Mouse (Mus musculus): Measurements from ENCODE around the gene Mast2. TPM values are rescaled to one million over a fixed set of nuclear protein-coding genes. Genes with fewer than 3 reads are reported as not detected.

Gene Mast2
- polyA plus RNA-seq, 1 experiment from 2014 or later: 6.2 TPM

DNA sequence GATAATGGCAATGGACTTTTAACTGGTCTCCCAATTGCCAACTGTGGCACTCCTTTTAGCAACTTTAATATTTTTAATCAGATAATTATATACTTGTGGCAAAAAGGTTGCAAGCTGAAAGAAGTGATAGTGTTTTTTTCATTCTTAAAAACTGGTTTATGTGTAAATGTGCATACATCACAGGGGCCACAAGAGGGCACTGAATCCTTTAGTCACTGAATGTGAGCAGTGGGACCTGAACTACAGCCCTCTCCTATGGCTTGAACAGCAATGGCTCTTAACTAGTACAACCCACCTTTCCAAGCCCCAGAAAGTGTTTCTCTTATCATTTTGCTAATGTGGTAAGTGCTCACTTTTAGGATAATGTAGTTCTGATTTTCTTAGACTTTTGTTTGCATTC is 121.9 kb downstream of the Mast2 start:
- Histone ChIP-seq H3K27me3 (no peaks in the 10 kb centered on the region), H3K9me3 (replicated peaks) (no peaks in the 10 kb centered on the region), H3K4me2 (no peak overlapping the region), H3K27ac (replicated peaks) (no peak overlapping the region), H3K4me3 (replicated peaks) (no peak overlapping the region), H3K9ac (no peak overlapping the region), H3K36me3 (replicated peaks) (no peaks in the 10 kb centered on the region), H3K4me1 (replicated peaks) (no peaks in the 10 kb centered on the region)
- ATAC-seq (ENCODE audit: insufficient read depth): no peak

DNA sequence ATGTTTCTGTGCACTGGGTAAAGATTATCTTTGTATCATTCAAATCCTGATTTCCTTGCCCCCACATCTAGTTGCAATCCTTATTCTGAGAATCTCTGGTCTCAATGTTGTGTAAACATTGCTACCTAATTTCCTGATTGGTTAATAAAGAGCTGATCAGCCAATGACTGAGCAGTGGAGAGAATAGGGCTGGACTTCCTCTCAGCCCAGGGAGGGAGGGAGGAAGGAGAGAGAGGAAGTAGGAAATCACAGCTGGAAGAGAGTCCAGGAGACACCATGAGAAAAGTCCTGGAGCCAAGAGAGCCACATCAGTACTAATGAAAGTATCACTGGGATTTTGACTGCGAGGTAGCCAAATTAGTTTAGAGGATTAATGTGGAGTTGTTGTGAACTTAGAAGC is 127.7 kb downstream of the Mast2 start:
- H3K27ac ChIP-seq (replicated peaks): no peak overlapping the region
- no peaks in the 10 kb centered on the region for H3K36me3 ChIP-seq (replicated peaks)
- no peaks in the 10 kb centered on the region for H3K27me3 ChIP-seq
- H3K4me1 ChIP-seq (replicated peaks): no peaks in the 10 kb centered on the region
- no peak overlapping the region for H3K4me3 ChIP-seq (replicated peaks)
- no peak overlapping the region for H3K9ac ChIP-seq
- no peaks in the 10 kb centered on the region for H3K9me3 ChIP-seq (replicated peaks)
- H3K4me2 ChIP-seq: no peak overlapping the region
- 55% methylated on average over 1 of the region's 1 CpGs for WGBS (ENCODE audit: insufficient replicate concordance)
- no peak for ATAC-seq (ENCODE audit: insufficient read depth)

DNA sequence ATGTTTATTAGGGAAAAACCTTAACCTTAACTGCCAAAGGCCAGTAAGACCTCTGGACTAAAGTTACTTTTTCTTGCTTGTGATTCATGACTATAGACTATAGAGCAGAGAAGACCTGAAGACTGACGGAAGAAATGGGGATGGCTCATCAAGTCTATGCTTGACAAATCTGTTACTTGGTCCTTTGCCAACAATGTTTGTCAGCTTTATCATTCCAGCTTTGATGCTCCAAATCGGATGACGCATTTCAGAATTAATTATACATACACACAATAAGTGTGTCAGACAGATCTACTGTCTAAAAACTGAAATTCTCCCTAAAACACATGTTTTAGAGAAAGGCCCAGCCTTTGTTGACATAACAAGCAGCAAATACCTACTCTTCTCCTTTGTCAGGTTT is 134.7 kb downstream of the Mast2 start:
- Histone ChIP-seq H3K4me3 (replicated peaks) (no peak overlapping the region), H3K4me1 (replicated peaks) (no peaks in the 10 kb centered on the region), H3K9ac (no peak overlapping the region), H3K27ac (replicated peaks) (no peak overlapping the region), H3K4me2 (no peak overlapping the region), H3K36me3 (replicated peaks) (peaks cover 12% of the 10 kb centered on the region), H3K9me3 (replicated peaks) (no peaks in the 10 kb centered on the region), H3K27me3 (no peaks in the 10 kb centered on the region)
- 86% methylated on average over 3 of the region's 3 CpGs for WGBS (ENCODE audit: insufficient replicate concordance)
- ATAC-seq (ENCODE audit: insufficient read depth): no peak

DNA sequence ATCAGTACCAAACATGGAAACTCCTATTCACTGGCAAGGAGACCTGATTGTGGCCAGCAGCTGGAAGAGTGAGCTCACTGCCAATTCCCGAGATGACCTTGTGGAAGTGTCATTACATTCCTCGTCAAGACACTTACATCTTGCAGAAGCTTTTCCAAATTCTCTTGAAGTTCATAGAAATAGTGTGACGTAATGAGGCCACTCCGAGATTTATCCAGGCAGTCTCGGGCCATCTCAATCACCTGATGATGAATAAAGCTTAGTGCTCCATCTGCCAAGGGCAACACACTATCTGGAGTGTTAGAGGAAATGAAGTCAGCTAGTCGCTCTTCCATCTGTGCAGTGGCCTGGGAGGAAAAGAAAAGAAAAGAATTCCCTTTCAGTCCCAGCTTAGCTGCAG is 141.9 kb downstream of the Mast2 start:
- Histone ChIP-seq H3K4me2 (no peak overlapping the region), H3K9me3 (replicated peaks) (no peaks in the 10 kb centered on the region), H3K4me3 (replicated peaks) (no peak overlapping the region), H3K36me3 (replicated peaks) (peaks cover 36% of the 10 kb centered on the region; the same call in 1 of the 2 replicates), H3K9ac (no peak overlapping the region), H3K27me3 (no peaks in the 10 kb centered on the region), H3K27ac (replicated peaks) (no peak overlapping the region), H3K4me1 (replicated peaks) (no peaks in the 10 kb centered on the region)
- ATAC-seq (ENCODE audit: insufficient read depth): no peak
- WGBS (ENCODE audit: insufficient replicate concordance): 77% methylated on average over 6 of the region's 6 CpGs

DNA sequence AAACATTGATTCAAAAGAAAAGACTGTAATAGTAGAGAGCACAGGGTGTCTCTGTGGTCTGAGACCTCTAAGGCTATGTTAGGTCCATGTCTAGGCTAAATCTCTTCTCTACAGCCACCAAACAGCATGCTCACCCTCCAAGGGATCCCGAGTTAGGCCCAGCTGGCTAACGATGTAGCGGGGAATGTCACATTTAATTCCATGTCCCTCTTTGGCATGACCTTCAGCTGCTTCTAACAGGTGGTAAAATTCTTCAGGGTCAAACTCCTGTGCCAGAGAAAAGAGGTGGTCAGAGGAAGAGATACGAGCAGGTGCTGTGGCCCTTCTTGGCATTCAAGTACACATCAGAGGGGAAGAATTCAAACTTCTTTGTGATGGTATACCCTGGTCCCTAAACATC is 146.4 kb downstream of the Mast2 start:
- H3K4me1 ChIP-seq (replicated peaks): no peaks in the 10 kb centered on the region

DNA sequence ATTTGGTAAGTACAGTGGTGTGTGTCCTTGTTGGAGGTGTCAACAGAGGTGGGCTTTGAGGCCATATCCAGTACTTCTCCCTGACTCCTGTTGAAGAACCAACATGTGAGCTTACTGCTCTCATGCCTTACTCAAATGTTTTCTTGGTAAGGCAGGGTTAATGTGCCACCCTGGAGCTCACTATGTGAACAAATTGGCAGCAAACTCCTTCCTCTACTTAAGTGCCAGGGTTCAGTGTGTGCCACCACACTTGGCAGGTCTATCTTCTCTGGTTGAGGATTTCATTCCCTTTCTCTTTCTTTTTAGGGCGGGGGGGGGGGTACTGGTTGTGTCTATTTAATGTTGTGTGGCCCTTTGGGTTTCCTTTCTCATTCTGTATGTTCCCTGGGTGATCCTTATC is 159.4 kb downstream of the Mast2 start:
- Histone ChIP-seq H3K4me2 (no peak overlapping the region), H3K9ac (no peak overlapping the region)
- WGBS (ENCODE audit: insufficient replicate concordance): 16% methylated on average over 1 of the region's 1 CpGs

More for the DNA sequence above, 146.4 kb downstream of the Mast2 start:
- H3K4me2 ChIP-seq: no peak overlapping the region
- H3K27me3 ChIP-seq: no peaks in the 10 kb centered on the region
- WGBS (ENCODE audit: insufficient replicate concordance): 76% methylated on average over 4 of the region's 4 CpGs
- H3K27ac ChIP-seq (replicated peaks): no peak overlapping the region
- H3K4me3 ChIP-seq (replicated peaks): no peak overlapping the region
- no peak overlapping the region for H3K9ac ChIP-seq
- peaks cover 56% of the 10 kb centered on the region for H3K36me3 ChIP-seq (replicated peaks)
- H3K9me3 ChIP-seq (replicated peaks): no peaks in the 10 kb centered on the region
- ATAC-seq (ENCODE audit: insufficient read depth): no peak

DNA sequence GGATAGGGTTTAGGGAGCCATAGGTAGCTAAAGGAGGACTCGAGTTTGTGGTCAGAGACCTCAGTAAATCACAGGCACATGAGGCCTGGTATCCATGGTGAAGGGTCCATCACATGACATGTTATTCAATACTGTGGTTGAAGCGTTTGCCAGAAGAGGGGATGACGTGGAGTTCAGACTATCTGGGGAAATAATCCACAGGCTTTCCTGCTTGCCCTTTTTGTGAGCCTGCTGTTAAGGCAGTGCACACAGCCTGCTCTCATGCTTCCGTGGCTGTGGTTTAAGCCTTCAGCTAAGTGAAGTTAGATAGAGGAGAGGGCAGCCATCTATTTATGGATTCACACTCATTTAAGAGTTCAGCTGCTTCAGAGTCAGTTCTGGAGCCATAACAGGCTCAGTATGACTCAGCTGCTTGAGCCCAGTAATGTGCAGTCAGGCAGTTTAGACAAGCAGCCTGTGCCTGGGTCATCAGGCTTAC is 163.1 kb downstream of the Mast2 start:
- Histone ChIP-seq H3K27me3 (no peaks in the 10 kb centered on the region), H3K36me3 (replicated peaks) (no peaks in the 10 kb centered on the region), H3K9me3 (replicated peaks) (no peaks in the 10 kb centered on the region), H3K4me2 (no peak overlapping the region), H3K9ac (no peak overlapping the region), H3K4me1 (replicated peaks) (no peaks in the 10 kb centered on the region), H3K4me3 (replicated peaks) (no peak overlapping the region), H3K27ac (replicated peaks) (no peak overlapping the region)
- no peak for ATAC-seq (ENCODE audit: insufficient read depth)
- 17% methylated on average over 4 of the region's 4 CpGs for WGBS (ENCODE audit: insufficient replicate concordance)

More for the DNA sequence above, 159.4 kb downstream of the Mast2 start:
- Histone ChIP-seq H3K9me3 (replicated peaks) (no peaks in the 10 kb centered on the region), H3K4me1 (replicated peaks) (no peaks in the 10 kb centered on the region), H3K27ac (replicated peaks) (no peak overlapping the region), H3K27me3 (no peaks in the 10 kb centered on the region), H3K4me3 (replicated peaks) (no peak overlapping the region), H3K36me3 (replicated peaks) (peaks cover 28% of the 10 kb centered on the region)
- no peak for ATAC-seq (ENCODE audit: insufficient read depth)

DNA sequence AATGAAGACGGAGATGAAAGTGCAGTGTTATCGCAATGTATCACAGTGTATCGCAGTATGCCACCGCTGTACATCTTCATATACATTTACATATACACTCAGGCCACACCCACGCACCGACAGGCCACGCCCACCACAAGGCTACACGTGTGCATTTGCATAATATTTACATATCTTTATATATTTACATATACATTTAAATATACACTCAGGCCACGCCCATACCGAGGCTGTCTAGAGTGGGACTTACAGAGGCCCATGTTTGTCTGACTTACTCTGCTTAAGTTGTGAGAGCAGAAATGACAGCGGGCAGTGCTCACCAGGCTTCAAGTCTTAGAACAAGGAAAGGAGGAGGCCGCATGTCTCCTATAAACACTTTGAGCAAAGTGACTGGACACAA is 170.7 kb downstream of the Mast2 start:
- H3K9ac ChIP-seq: no peak overlapping the region
- H3K9me3 ChIP-seq (replicated peaks): no peaks in the 10 kb centered on the region
- H3K4me2 ChIP-seq: no peak overlapping the region
- no peak overlapping the region for H3K4me3 ChIP-seq (replicated peaks)
- no peaks in the 10 kb centered on the region for H3K4me1 ChIP-seq (replicated peaks)
- H3K36me3 ChIP-seq (replicated peaks): no peaks in the 10 kb centered on the region
- no peak overlapping the region for H3K27ac ChIP-seq (replicated peaks)
- no peak; the same call in 1 of the 2 replicates for ATAC-seq (ENCODE audit: insufficient read depth)
- WGBS (ENCODE audit: insufficient replicate concordance): 59% methylated on average over 12 of the region's 12 CpGs
- H3K27me3 ChIP-seq: no peaks in the 10 kb centered on the region

DNA sequence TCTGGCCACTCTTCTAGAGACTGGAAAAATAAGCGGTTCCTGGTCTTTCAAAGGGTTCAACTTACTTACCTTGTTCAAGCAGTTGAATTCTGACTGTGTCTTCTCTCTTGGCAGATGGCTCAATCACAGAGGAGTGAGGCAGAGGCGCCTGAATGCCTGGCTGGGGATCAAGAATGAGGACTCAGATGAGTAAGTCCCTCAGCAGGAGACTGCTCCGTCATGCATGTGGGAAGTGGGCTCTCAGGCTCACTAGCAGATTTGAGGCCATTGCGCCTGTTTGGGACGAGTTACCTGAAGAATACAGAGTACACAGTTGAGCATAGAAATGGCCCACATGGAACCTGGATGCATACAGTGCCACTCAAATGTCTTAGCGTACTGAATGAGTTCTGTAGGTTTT is 172.4 kb downstream of the Mast2 start:
- H3K27me3 ChIP-seq: no peaks in the 10 kb centered on the region
- H3K4me1 ChIP-seq (replicated peaks): no peaks in the 10 kb centered on the region
- no peak overlapping the region for H3K27ac ChIP-seq (replicated peaks)
- 69% methylated on average over 6 of the region's 6 CpGs for WGBS (ENCODE audit: insufficient replicate concordance)
- H3K4me3 ChIP-seq (replicated peaks): no peak overlapping the region
- H3K9ac ChIP-seq: no peak overlapping the region
- no peak for ATAC-seq (ENCODE audit: insufficient read depth)
- H3K36me3 ChIP-seq (replicated peaks): no peaks in the 10 kb centered on the region
- H3K4me2 ChIP-seq: no peak overlapping the region
- H3K9me3 ChIP-seq (replicated peaks): no peaks in the 10 kb centered on the region

DNA sequence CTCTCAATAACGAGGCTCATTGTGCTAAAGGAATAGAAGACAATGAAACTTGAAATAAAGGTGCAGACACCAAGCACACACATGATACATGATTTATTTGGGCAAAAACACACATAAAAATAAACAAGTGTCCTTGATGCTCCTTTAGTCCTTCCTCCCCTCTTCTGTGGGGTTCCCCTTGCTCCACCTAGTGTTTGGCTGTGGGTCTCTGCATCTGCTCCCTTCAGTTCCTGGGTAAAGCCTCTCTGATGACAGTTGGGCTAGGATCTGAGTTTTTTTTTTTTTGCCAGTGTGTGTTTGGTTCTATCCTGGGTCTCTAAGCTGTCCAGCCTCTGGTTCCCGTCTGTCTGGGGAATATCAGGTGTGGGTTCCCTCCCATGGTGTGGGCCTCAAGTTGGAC is 181.8 kb downstream of the Mast2 start:
- WGBS (ENCODE audit: insufficient replicate concordance): 53% methylated on average over 2 of the region's 2 CpGs
- Histone ChIP-seq H3K4me2 (no peak overlapping the region), H3K27me3 (no peaks in the 10 kb centered on the region), H3K9me3 (replicated peaks) (no peaks in the 10 kb centered on the region), H3K4me1 (replicated peaks) (no peaks in the 10 kb centered on the region), H3K27ac (replicated peaks) (no peak overlapping the region), H3K9ac (no peak overlapping the region), H3K36me3 (replicated peaks) (no peaks in the 10 kb centered on the region), H3K4me3 (replicated peaks) (no peak overlapping the region)
- no peak for ATAC-seq (ENCODE audit: insufficient read depth)

DNA sequence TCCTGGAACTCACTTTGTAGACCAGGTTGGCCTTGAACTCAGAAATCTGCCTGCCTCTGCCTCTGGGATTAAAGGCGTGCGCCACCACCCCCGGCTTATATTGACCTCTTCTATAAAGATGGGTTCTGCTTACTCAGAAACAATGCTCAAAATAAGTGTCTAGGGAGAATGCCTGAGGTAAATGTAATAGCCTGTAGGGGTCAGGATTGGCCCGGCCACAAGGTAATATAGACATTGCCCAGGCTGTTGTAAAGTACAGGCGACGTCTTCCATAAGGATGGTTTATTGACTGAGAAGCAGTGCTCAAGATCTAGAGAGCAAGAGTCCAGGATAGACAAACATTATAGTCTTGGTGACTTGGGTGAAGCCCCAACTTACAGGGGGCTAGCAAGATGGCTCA is 195.8 kb downstream of the Mast2 start:
- ATAC-seq (ENCODE audit: insufficient read depth): no peak
- 83% methylated on average over 6 of the region's 6 CpGs for WGBS (ENCODE audit: insufficient replicate concordance)
- H3K4me2 ChIP-seq: no peak overlapping the region

More for the DNA sequence above, 195.8 kb downstream of the Mast2 start:
- no peaks in the 10 kb centered on the region for H3K4me1 ChIP-seq (replicated peaks)
- H3K27me3 ChIP-seq: no peaks in the 10 kb centered on the region
- no peaks in the 10 kb centered on the region for H3K9me3 ChIP-seq (replicated peaks)
- H3K36me3 ChIP-seq (replicated peaks): no peaks in the 10 kb centered on the region
- H3K4me3 ChIP-seq (replicated peaks): no peak overlapping the region
- H3K9ac ChIP-seq: no peak overlapping the region
- no peak overlapping the region for H3K27ac ChIP-seq (replicated peaks)
